25 mouse cellular contexts compared by ENCODE assay signal in genomic region chr4:48684593-48685187, GRCm38 (mm10). TPM values are rescaled to one million over a fixed set of nuclear protein-coding genes. Genes with fewer than 3 reads are reported as not detected.
DNase-seq lines count a peak whose midpoint lies in the region; ATAC-seq and TF ChIP-seq lines count a peak whose summit lies in the region.
"Had no signal": no experiment of that assay in that cellular context is flagged by ENCODE, and none has a peak within 500 bp of the region (broad histone marks: within the 10 kb centered on the region; RNA-seq: fewer than 3 reads in every experiment).

No protein-coding gene starts in this region.

- no peak overlapping the region for H3K9ac ChIP-seq in kidney, embryonic 15.5 days
- no peak overlapping the region for H3K9ac ChIP-seq in lung, embryonic 14.5 days
- H3K9ac ChIP-seq in stomach, embryonic 14.5 days (replicated peaks; ENCODE audit: low read depth, low read length), result no peak overlapping the region
- H3K9ac ChIP-seq: forebrain, postnatal 0 days; hindbrain, embryonic 12.5 days; limb, embryonic 15.5 days; neural tube, embryonic 13.5 days had no signal

- 57% methylated on average over 7 of the region's 7 CpGs for WGBS in kidney, embryonic 15.5 days
- 52% methylated on average over 7 of the region's 7 CpGs for WGBS in lung, embryonic 14.5 days
- 74% methylated on average over 7 of the region's 7 CpGs for WGBS in stomach, embryonic 14.5 days

- TF ChIP-seq CTCF in lung, embryonic 14.5 days (IDR thresholded peaks at IDR 0.05; ENCODE audit: low read depth), result no peak
- TF ChIP-seq CTCF in E14TG2a.4 (conservative IDR thresholded peaks at IDR 0.05; ENCODE audit: low read length), result no peak

- H3K27ac ChIP-seq in kidney, embryonic 15.5 days, result peak overlapping the region; percentile 73
- H3K27ac ChIP-seq in lung, embryonic 14.5 days (ENCODE audit: low read depth), result peak overlapping the region; percentile 12; the same call in 1 of the 2 replicates
- peak overlapping the region; percentile 4; the same call in 1 of the 2 replicates for H3K27ac ChIP-seq in stomach, embryonic 14.5 days (ENCODE audit: low read length)
- H3K27ac ChIP-seq: forebrain, embryonic 10.5 days; heart, adult 2 months; hindbrain, embryonic 12.5 days; limb, embryonic 15.5 days; neural tube, embryonic 13.5 days had no signal

- H3K9me3 ChIP-seq in kidney, embryonic 15.5 days (replicated peaks), result no peaks in the 10 kb centered on the region
- no peaks in the 10 kb centered on the region for H3K9me3 ChIP-seq in lung, embryonic 14.5 days (ENCODE audit: low read depth, low read length)
- peaks cover 93% of the 10 kb centered on the region for H3K9me3 ChIP-seq in E14TG2a.4 (ENCODE audit: low read length)
- no peaks in the 10 kb centered on the region for H3K9me3 ChIP-seq in stomach, embryonic 14.5 days (ENCODE audit: control insufficient read depth, low read depth, low read length)
- H3K9me3 ChIP-seq: forebrain, embryonic 10.5 days; hindbrain, embryonic 12.5 days; limb, embryonic 15.5 days; neural tube, embryonic 13.5 days had no signal

- no peak overlapping the region for H3K4me3 ChIP-seq in kidney, embryonic 15.5 days (replicated peaks)
- no peak overlapping the region for H3K4me3 ChIP-seq in lung, embryonic 14.5 days (ENCODE audit: low read depth, low read length)
- 0 out of 2 replicates have a peak overlapping the region, but pooled peaks have one; percentile 14 for H3K4me3 ChIP-seq in E14TG2a.4 (replicated peaks; ENCODE audit: low read length)
- no peak overlapping the region for H3K4me3 ChIP-seq in stomach, embryonic 14.5 days (ENCODE audit: low read depth, low read length)
- H3K4me3 ChIP-seq: forebrain, embryonic 10.5 days; heart, adult 2 months; hindbrain, embryonic 12.5 days; limb, embryonic 15.5 days; megakaryocyte, embryonic 14.5 days; myocyte; neural tube, embryonic 13.5 days had no signal

- H3K4me2 ChIP-seq in kidney, embryonic 15.5 days, result no peak overlapping the region
- H3K4me2 ChIP-seq in lung, embryonic 14.5 days, result no peak overlapping the region
- H3K4me2 ChIP-seq in stomach, embryonic 14.5 days (replicated peaks; ENCODE audit: low read depth, low read length), result no peak overlapping the region
- H3K4me2 ChIP-seq: hindbrain, embryonic 12.5 days; limb, embryonic 15.5 days; neural tube, embryonic 13.5 days had no signal

- no peak for DNase-seq in kidney, adult 18-20 months
- peak; percentile 52 for DNase-seq in lung, embryonic 14.5 days
- DNase-seq in lung, postnatal 25 days (ENCODE audit: low spot score), result no peak
- DNase-seq in retina, embryonic 14.5 days (ENCODE audit: low spot score), result no peak
- DNase-seq in cerebellum, postnatal 25 days, result no peak
- DNase-seq: adrenal gland, postnatal 25 days; cerebellum, adult 8-10 months; gastrocnemius, postnatal 14 days; heart, adult 2 months; lung, postnatal 10 days; midbrain, embryonic 14.5 days; thymus, adult 2 months; thymus, postnatal 4 days had no signal

- H3K27me3 ChIP-seq in kidney, embryonic 15.5 days, result no peaks in the 10 kb centered on the region
- H3K27me3 ChIP-seq in lung, embryonic 14.5 days (ENCODE audit: insufficient read depth, low read length), result no peaks in the 10 kb centered on the region
- no peaks in the 10 kb centered on the region for H3K27me3 ChIP-seq in E14TG2a.4 (ENCODE audit: insufficient read depth, low read length)
- H3K27me3 ChIP-seq in stomach, embryonic 14.5 days (ENCODE audit: control insufficient read depth, insufficient read depth, low read length), result no peaks in the 10 kb centered on the region
- H3K27me3 ChIP-seq: hindbrain, embryonic 12.5 days; limb, embryonic 15.5 days; megakaryocyte, embryonic 14.5 days; neural tube, embryonic 13.5 days had no signal

- no peak for ATAC-seq in kidney, embryonic 15.5 days (replicated peaks; ENCODE audit: low FRiP score)
- no peak for ATAC-seq in lung, embryonic 14.5 days (ENCODE audit: insufficient read depth)
- ATAC-seq in stomach, embryonic 14.5 days (ENCODE audit: insufficient number of reproducible peaks, insufficient read depth, low FRiP score, low read depth), result no peak

- H3K36me3 ChIP-seq in kidney, embryonic 15.5 days, result no peaks in the 10 kb centered on the region
- no peaks in the 10 kb centered on the region for H3K36me3 ChIP-seq in lung, embryonic 14.5 days (ENCODE audit: insufficient read depth)
- H3K36me3 ChIP-seq in E14TG2a.4 (ENCODE audit: insufficient read depth, low read length), result peaks cover 24% of the 10 kb centered on the region
- H3K36me3 ChIP-seq in stomach, embryonic 14.5 days (ENCODE audit: control insufficient read depth, insufficient read depth, low read length), result no peaks in the 10 kb centered on the region
- H3K36me3 ChIP-seq: forebrain, embryonic 10.5 days; hindbrain, embryonic 12.5 days; limb, embryonic 15.5 days; neural tube, embryonic 13.5 days had no signal

- peaks cover 13% of the 10 kb centered on the region; the same call in 1 of the 2 replicates for H3K4me1 ChIP-seq in kidney, embryonic 15.5 days
- no peaks in the 10 kb centered on the region; the same call in 1 of the 2 replicates for H3K4me1 ChIP-seq in lung, embryonic 14.5 days (ENCODE audit: insufficient read depth)
- peaks cover 8% of the 10 kb centered on the region for H3K4me1 ChIP-seq in E14TG2a.4 (replicated peaks; ENCODE audit: low read depth, low read length)
- H3K4me1 ChIP-seq in stomach, embryonic 14.5 days (ENCODE audit: control insufficient read depth, insufficient read depth, low read length), result no peaks in the 10 kb centered on the region
- H3K4me1 ChIP-seq: hindbrain, embryonic 12.5 days; megakaryocyte, embryonic 14.5 days; neural tube, embryonic 13.5 days had no signal

RNA-seq across cellular contexts. Expression of gene Cavin4, which starts 21.4 kb away (rescaled TPM):
- 1.4 and 3.2 TPM in 2 replicates for polyA plus RNA-seq in kidney, embryonic 15.5 days (2015; fragmentation: Nextera tagmentation; extraction: Ambion mirVana)
- polyA plus RNA-seq in lung, embryonic 14.5 days (2014; fragmentation: Nextera tagmentation; extraction: Ambion mirVana), result 0.91 and 1.6 TPM in 2 replicates
- 0.78 and 1.4 TPM in 2 replicates for polyA plus RNA-seq in stomach, embryonic 14.5 days (2014; fragmentation: Nextera tagmentation; extraction: Ambion mirVana)
- polyA plus RNA-seq: large intestine, adult 2 months; spleen, adult 2 months had no signal

Comparison
In these comparisons a context has a peak if more than half of its experiments do, and no peak if none do; other contexts are left out.
1. H3K27ac ChIP-seq: peak in every context shown above with its lines; median percentile 73 in kidney, embryonic 15.5 days; 12 in lung, embryonic 14.5 days; 4 in stomach, embryonic 14.5 days.